In the genomic region with DNA sequence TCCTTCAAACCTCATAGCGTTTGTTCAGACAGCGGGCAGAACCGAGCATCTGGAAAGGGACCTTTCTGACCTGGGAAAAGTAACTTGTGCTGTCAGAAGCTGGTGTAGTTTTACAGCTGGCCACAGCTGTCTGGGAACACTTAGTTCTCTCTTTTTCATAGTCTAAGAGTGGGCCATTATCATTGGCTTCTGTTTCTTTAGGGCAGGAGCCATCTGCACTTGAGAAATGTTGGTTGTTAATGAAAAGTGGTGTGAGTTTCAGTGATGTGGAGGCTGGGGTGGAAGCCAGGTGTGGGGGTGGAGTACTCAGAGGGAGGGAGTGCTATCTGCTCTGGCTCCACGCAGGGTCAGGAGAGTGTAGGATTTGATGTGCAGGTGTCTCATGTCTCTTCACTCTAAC, we compare ENCODE assay signal across 20 mouse cellular contexts. TPM values are rescaled to one million over a fixed set of nuclear protein-coding genes. Genes with fewer than 3 reads are reported as not detected.
A peak's percentile ranks its signal among the peaks of the same experiment; 100 is the strongest.
DNase-seq lines count a peak whose midpoint lies in the region; ATAC-seq lines count a peak whose summit lies in the region.
"Had no signal": no experiment of that assay in that cellular context is flagged by ENCODE, and none has a peak within 500 bp of the region (broad histone marks: within the 10 kb centered on the region; RNA-seq: fewer than 3 reads in every experiment).

No protein-coding gene starts in this region.

- WGBS in hindbrain, embryonic 10.5 days: 78% methylated on average over 4 of the region's 4 CpGs
- 82% methylated on average over 4 of the region's 4 CpGs for WGBS in hindbrain, embryonic 14.5 days
- 29% methylated on average over 4 of the region's 4 CpGs for WGBS in embryonic facial prominence, embryonic 11.5 days

- H3K27me3 ChIP-seq in hindbrain, embryonic 10.5 days (ENCODE audit: insufficient read depth, poor library complexity, severe bottlenecking): no peaks in the 10 kb centered on the region
- no peaks in the 10 kb centered on the region for H3K27me3 ChIP-seq in hindbrain, embryonic 14.5 days (ENCODE audit: control insufficient read depth, insufficient read depth, low read length)
- H3K27me3 ChIP-seq in embryonic facial prominence, embryonic 11.5 days (ENCODE audit: control insufficient read depth, insufficient read depth, low read length): no peaks in the 10 kb centered on the region
- H3K27me3 ChIP-seq: embryonic facial prominence, embryonic 13.5 days; hindbrain, embryonic 13.5 days; liver, embryonic 12.5 days had no signal

- intact Hi-C loops in heart, postnatal 14 days (cut with DNase I): no loop called here

- no peak overlapping the region for H3K4me2 ChIP-seq in hindbrain, embryonic 14.5 days (replicated peaks)
- no peak overlapping the region for H3K4me2 ChIP-seq in embryonic facial prominence, embryonic 11.5 days (ENCODE audit: low read depth, low read length)
- H3K4me2 ChIP-seq: embryonic facial prominence, embryonic 13.5 days; hindbrain, embryonic 13.5 days; liver, embryonic 12.5 days had no signal

- H3K36me3 ChIP-seq in hindbrain, embryonic 10.5 days: peaks cover 40% of the 10 kb centered on the region
- H3K36me3 ChIP-seq in hindbrain, embryonic 14.5 days (replicated peaks; ENCODE audit: control insufficient read depth, insufficient read depth): peaks cover 47% of the 10 kb centered on the region
- H3K36me3 ChIP-seq in embryonic facial prominence, embryonic 11.5 days (replicated peaks; ENCODE audit: control insufficient read depth, insufficient read depth, low read depth, low read length): no peaks in the 10 kb centered on the region; the same call in none of the 2 replicates

- peaks cover 12% of the 10 kb centered on the region for H3K4me1 ChIP-seq in hindbrain, embryonic 10.5 days (replicated peaks)
- H3K4me1 ChIP-seq in hindbrain, embryonic 14.5 days (replicated peaks; ENCODE audit: control insufficient read depth, insufficient read depth, low read length): peaks cover 6% of the 10 kb centered on the region
- H3K4me1 ChIP-seq in embryonic facial prominence, embryonic 11.5 days (ENCODE audit: control insufficient read depth, insufficient read depth, low read length): no peaks in the 10 kb centered on the region

- no peak overlapping the region for H3K9ac ChIP-seq in hindbrain, embryonic 14.5 days
- H3K9ac ChIP-seq in embryonic facial prominence, embryonic 11.5 days (replicated peaks; ENCODE audit: low read length): no peak overlapping the region
- H3K9ac ChIP-seq: embryonic facial prominence, embryonic 13.5 days; hindbrain, embryonic 13.5 days; liver, embryonic 12.5 days had no signal

- no peaks in the 10 kb centered on the region for H3K9me3 ChIP-seq in hindbrain, embryonic 10.5 days
- no peaks in the 10 kb centered on the region for H3K9me3 ChIP-seq in hindbrain, embryonic 14.5 days (ENCODE audit: control insufficient read depth, low read length)
- H3K9me3 ChIP-seq in embryonic facial prominence, embryonic 11.5 days (replicated peaks; ENCODE audit: control insufficient read depth, low read length): no peaks in the 10 kb centered on the region
- H3K9me3 ChIP-seq: embryonic facial prominence, embryonic 13.5 days; hindbrain, embryonic 13.5 days; liver, embryonic 12.5 days; midbrain, embryonic 10.5 days had no signal

- no peak overlapping the region for H3K4me3 ChIP-seq in hindbrain, embryonic 10.5 days
- H3K4me3 ChIP-seq in hindbrain, embryonic 14.5 days (replicated peaks; ENCODE audit: low read length): no peak overlapping the region
- no peak overlapping the region for H3K4me3 ChIP-seq in embryonic facial prominence, embryonic 11.5 days (ENCODE audit: low read depth, low read length)
- H3K4me3 ChIP-seq: embryonic facial prominence, embryonic 13.5 days; hindbrain, embryonic 13.5 days; liver, embryonic 12.5 days; midbrain, embryonic 10.5 days had no signal

- no peak for ATAC-seq in hindbrain, embryonic 14.5 days (ENCODE audit: low FRiP score)
- peak; percentile 37; the same call in 1 of the 2 replicates for ATAC-seq in embryonic facial prominence, embryonic 11.5 days (replicated peaks; ENCODE audit: insufficient number of reproducible peaks, low FRiP score, low TSS enrichment, low read depth)
- ATAC-seq in erythroid progenitor cell, adult 5-6 weeks (replicated peaks; ENCODE audit: low FRiP score, poor library complexity, severe bottlenecking): no peak
- ATAC-seq: forebrain, embryonic 14.5 days; liver, embryonic 12.5 days had no signal

- DNase-seq in hindbrain, embryonic 10.5 days (ENCODE audit: low spot score): peak; percentile 11
- DNase-seq in hindbrain, embryonic 14.5 days (ENCODE audit: low spot score): no peak
- peak; percentile 53 for DNase-seq in embryo, embryonic 10 days (ENCODE audit: low spot score)
- peak; percentile 76 for DNase-seq in embryonic facial prominence, embryonic 11.5 days (ENCODE audit: low spot score)
- peak; percentile 28 to 37 for DNase-seq in heart, postnatal 14 days
- no peak for DNase-seq in Muller cell, postnatal 12 days (ENCODE audit: inconsistent ontology term)
- no peak for DNase-seq in layer of hippocampus, postnatal 25 days (ENCODE audit: extremely low spot score in 1 of 2, low spot score in 1 of 2)
- DNase-seq: adrenal gland, postnatal 10 days; cerebellum, adult 8-10 months; lung, postnatal 14 days had no signal

- no peak overlapping the region for H3K27ac ChIP-seq in hindbrain, embryonic 10.5 days
- H3K27ac ChIP-seq in hindbrain, embryonic 14.5 days: no peak overlapping the region
- no peak overlapping the region for H3K27ac ChIP-seq in embryonic facial prominence, embryonic 11.5 days (replicated peaks; ENCODE audit: low read depth, low read length)
- H3K27ac ChIP-seq: embryonic facial prominence, embryonic 13.5 days; hindbrain, embryonic 13.5 days; liver, embryonic 12.5 days; midbrain, embryonic 10.5 days had no signal

RNA-seq across cellular contexts. Expression of a gene that starts 5.6 kb away (rescaled TPM):
- polyA plus RNA-seq in hindbrain, embryonic 10.5 days (2016; fragmentation: Nextera tagmentation; extraction: Ambion mirVana): 89.7 and 93.6 TPM in 2 replicates
- polyA plus RNA-seq in hindbrain, embryonic 14.5 days (2014; fragmentation: Nextera tagmentation; extraction: Ambion mirVana): 71.3 and 74.9 TPM in 2 replicates
- polyA plus RNA-seq in embryonic facial prominence, embryonic 11.5 days (2014; fragmentation: Nextera tagmentation; extraction: Ambion mirVana): 95.7 and 96.1 TPM in 2 replicates
- total RNA-seq in heart, postnatal 14 days (2021): 10 to 100 TPM; 74.5 to 86.9 TPM
- total RNA-seq in erythroid progenitor cell, adult 5-6 weeks (2015; ENCODE audit: low replicate concordance): 33.1 and 67.8 TPM in 2 replicates
- 9.1 and 12.5 TPM in 2 replicates for total RNA-seq in erythroid progenitor cell, adult 5-6 weeks (2017; ENCODE audit: low replicate concordance)
- total RNA-seq in layer of hippocampus, postnatal 25 days (2021): 10 to 100 TPM; 31.8 to 35.0 TPM

RNA-seq across cellular contexts. Expression of a gene that starts 6.0 kb away (rescaled TPM):
- polyA plus RNA-seq in hindbrain, embryonic 10.5 days (2016; fragmentation: Nextera tagmentation; extraction: Ambion mirVana): 22.2 and 23.0 TPM in 2 replicates
- polyA plus RNA-seq in hindbrain, embryonic 14.5 days (2014; fragmentation: Nextera tagmentation; extraction: Ambion mirVana): 17.4 and 18.3 TPM in 2 replicates
- 14.7 and 19.3 TPM in 2 replicates for polyA plus RNA-seq in embryonic facial prominence, embryonic 11.5 days (2014; fragmentation: Nextera tagmentation; extraction: Ambion mirVana)
- 10 to 100 TPM; 43.4 to 51.9 TPM for total RNA-seq in heart, postnatal 14 days (2021)
- 3.6 and 10.5 TPM in 2 replicates for total RNA-seq in erythroid progenitor cell, adult 5-6 weeks (2015; ENCODE audit: low replicate concordance)
- total RNA-seq in erythroid progenitor cell, adult 5-6 weeks (2017; ENCODE audit: low replicate concordance): 9.8 and 26.6 TPM in 2 replicates
- total RNA-seq in layer of hippocampus, postnatal 25 days (2021): 10 to 100 TPM; 14.4 to 17.3 TPM

RNA-seq across cellular contexts. Expression of a gene that starts 50.7 kb away (rescaled TPM):
- polyA plus RNA-seq in hindbrain, embryonic 10.5 days (2016; fragmentation: Nextera tagmentation; extraction: Ambion mirVana): not detected in 2 replicates
- polyA plus RNA-seq in hindbrain, embryonic 14.5 days (2014; fragmentation: Nextera tagmentation; extraction: Ambion mirVana): not detected in 2 replicates
- polyA plus RNA-seq in embryonic facial prominence, embryonic 11.5 days (2014; fragmentation: Nextera tagmentation; extraction: Ambion mirVana): not detected in 2 replicates
- total RNA-seq in heart, postnatal 14 days (2021): not detected
- not detected in 2 replicates for total RNA-seq in erythroid progenitor cell, adult 5-6 weeks (2015; ENCODE audit: low replicate concordance)
- not detected in 2 replicates for total RNA-seq in erythroid progenitor cell, adult 5-6 weeks (2017; ENCODE audit: low replicate concordance)
- total RNA-seq in layer of hippocampus, postnatal 25 days (2021): not detected
- total RNA-seq: adrenal gland, postnatal 10 days; ES-E14; gastrocnemius, adult 18-20 months had no signal
- polyA plus RNA-seq: C2C12; embryonic facial prominence, embryonic 13.5 days; forebrain, embryonic 14.5 days; hindbrain, embryonic 13.5 days; large intestine, adult 2 months; midbrain, embryonic 10.5 days had no signal

Comparison
In these comparisons a context has a peak if more than half of its experiments do, and no peak if none do; other contexts are left out.
1. DNase-seq: peak in hindbrain, embryonic 10.5 days (single experiment), embryo, embryonic 10 days (single experiment), embryonic facial prominence, embryonic 11.5 days (single experiment) and heart, postnatal 14 days (2 of 2); none in hindbrain, embryonic 14.5 days (single experiment), Muller cell, postnatal 12 days (single experiment) and layer of hippocampus, postnatal 25 days (0 of 2).